Mouse (Mus musculus) midbrain, postnatal 0 days (tissue): ENCODE data around the gene Gapvd1. TPM values are rescaled to one million over a fixed set of nuclear protein-coding genes. Genes with fewer than 3 reads are reported as not detected.

Source experiments
- ATAC-seq: fragments of 200-750 bp; cut with Nextera tagmentation; 2 replicates; pipeline ENCODE4 v1.8.0; 2017; ENCODE audit warnings: moderate number of reproducible peaks, mild to moderate bottlenecking, moderate TSS enrichment, moderate library complexity; ENCODE audit not compliant: low FRiP score
- DNase-seq: peaks from one replicate; pipeline ENCODE4 v3.0.0-alpha.2; 2015; ENCODE audit warnings: low spot score
- H3K27ac ChIP-seq: fragments of 300-500 bp; sonication (generic); 2 replicates; pipeline ENCODE4 v1.5.1; 2014; ENCODE audit warnings: low read depth, mild to moderate bottlenecking, low read length, mixed read lengths
- H3K27me3 ChIP-seq: fragments of 300-500 bp; sonication (generic); 2 replicates; pipeline ENCODE4 v1.6.1; 2014; ENCODE audit warnings: low read length, control low read depth, mixed read lengths; ENCODE audit not compliant: insufficient read depth
- H3K36me3 ChIP-seq: fragments of 300-500 bp; sonication (generic); 2 replicates; pipeline ENCODE4 v1.6.1; 2014; ENCODE audit warnings: low read length, control low read depth, mixed read lengths; ENCODE audit not compliant: insufficient read depth
- H3K4me1 ChIP-seq: fragments of 300-500 bp; sonication (generic); 2 replicates; pipeline ENCODE4 v1.6.1; 2014; ENCODE audit warnings: mild to moderate bottlenecking, control low read depth, antibody characterized with exemption, low read length, mixed read lengths; ENCODE audit not compliant: insufficient read depth
- H3K4me2 ChIP-seq: fragments of 300-500 bp; sonication (generic); 2 replicates; pipeline ENCODE4 v1.6.1; 2014; ENCODE audit warnings: low read depth, mild to moderate bottlenecking, low read length, mixed read lengths; ENCODE audit not compliant: poor library complexity, severe bottlenecking
- H3K4me3 ChIP-seq: fragments of 300-500 bp; sonication (generic); 2 replicates; pipeline ENCODE4 v1.5.1; 2014; ENCODE audit warnings: low read depth, mild to moderate bottlenecking, low read length, moderate library complexity
- H3K9ac ChIP-seq: fragments of 300-500 bp; sonication (generic); replicated peaks from 2 replicates; pipeline ENCODE4 v1.6.1; 2014; ENCODE audit warnings: mild to moderate bottlenecking, low read length, moderate library complexity, mixed read lengths; ENCODE audit not compliant: poor library complexity, severe bottlenecking
- H3K9me3 ChIP-seq: fragments of 300-500 bp; sonication (generic); 2 replicates; pipeline ENCODE4 v1.6.1; 2016; ENCODE audit warnings: low read length, control low read depth
- CTCF ChIP-seq: IDR thresholded peaks from 2 replicates; pipeline ENCODE4 v1.5.1; 2016; ENCODE audit warnings: antibody characterized with exemption, mild to moderate bottlenecking
- WGBS: fragments of 180-500 bp; shearing (Covaris S2); extraction: QIAGEN DNeasy Blood & Tissue Kit; methylation state at CpG from one replicate; pipeline ENCODE4 v1.1.7; 2014; 5-methylcytosine and 5-hydroxymethylcytosine counted together
- polyA plus RNA-seq: library from polyadenylated mRNA; unstranded; fragments of >200 nt; fragmentation: Nextera tagmentation; extraction: Ambion mirVana; gene quantifications from 2 replicates; pipeline ENCODE4 v1.2.1, GENCODE M21; 2015
- total RNA-seq: library from RNA; depleted of rRNA; stranded (reverse); fragments of >200 nt; gene quantifications from 2 replicates; pipeline ENCODE4 v1.2.3, GENCODE M21; 2014

Gapvd1 gene
- total and polyA plus RNA-seq, 2 experiments from 2014 or later: 87.9 to 89.2 TPM

DNA sequence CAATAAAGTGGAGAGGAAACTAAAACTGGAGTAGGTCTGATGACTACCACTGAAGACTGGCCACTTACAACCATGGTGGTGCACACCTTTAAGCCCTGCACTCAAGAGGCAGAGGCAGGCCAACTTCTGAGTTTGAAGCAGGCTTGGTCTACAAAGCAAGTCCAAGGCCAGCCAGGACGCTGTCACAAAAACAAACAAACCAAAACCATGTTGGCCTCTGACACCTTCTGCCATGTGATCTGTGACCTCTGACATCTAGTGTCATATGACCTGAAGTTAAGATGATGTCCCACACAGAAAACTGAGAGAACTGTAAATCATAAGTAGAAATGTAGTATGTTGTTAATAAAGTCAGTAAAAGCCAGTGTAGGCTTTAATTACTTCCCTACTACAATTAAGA is 17.1 kb downstream of the Gapvd1 start:
- Histone ChIP-seq H3K27ac (no peak overlapping the region), H3K4me2 (no peak overlapping the region), H3K27me3 (no peaks in the 10 kb centered on the region), H3K4me3 (no peak overlapping the region), H3K4me1 (no peaks in the 10 kb centered on the region), H3K9ac (no peak overlapping the region), H3K9me3 (no peaks in the 10 kb centered on the region), H3K36me3 (0 out of 2 replicates have a peak, but pooled peaks cover 4% of the 10 kb centered on the region)
- DNase-seq: no peak
- 81% methylated on average over 1 of the region's 1 CpGs for WGBS
- ATAC-seq: no peak
- TF ChIP-seq CTCF: no peak

GRCm38 (mm10) chr2:34736626-34737025 is 18.4 kb downstream of the Gapvd1 start:
- Histone ChIP-seq H3K27me3 (no peaks in the 10 kb centered on the region), H3K36me3 (no peaks in the 10 kb centered on the region), H3K4me1 (no peaks in the 10 kb centered on the region), H3K9ac (no peak overlapping the region), H3K4me2 (no peak overlapping the region), H3K9me3 (no peaks in the 10 kb centered on the region), H3K27ac (no peak overlapping the region), H3K4me3 (no peak overlapping the region)
- DNase-seq: no peak
- ATAC-seq: no peak
- no peak for TF ChIP-seq CTCF
- 74% methylated on average over 1 of the region's 1 CpGs for WGBS

GRCm38 (mm10) chr2:34727045-34727728 is 27.8 kb downstream of the Gapvd1 start:
- no peak for TF ChIP-seq CTCF
- DNase-seq (no peak), ATAC-seq (no peak)
- Histone ChIP-seq H3K36me3 (peaks cover 26% of the 10 kb centered on the region), H3K27me3 (no peaks in the 10 kb centered on the region), H3K4me3 (no peak overlapping the region), H3K4me1 (no peaks in the 10 kb centered on the region), H3K4me2 (no peak overlapping the region), H3K27ac (no peak overlapping the region), H3K9me3 (no peaks in the 10 kb centered on the region), H3K9ac (no peak overlapping the region)
- 93% methylated on average over 8 of the region's 8 CpGs for WGBS

DNA sequence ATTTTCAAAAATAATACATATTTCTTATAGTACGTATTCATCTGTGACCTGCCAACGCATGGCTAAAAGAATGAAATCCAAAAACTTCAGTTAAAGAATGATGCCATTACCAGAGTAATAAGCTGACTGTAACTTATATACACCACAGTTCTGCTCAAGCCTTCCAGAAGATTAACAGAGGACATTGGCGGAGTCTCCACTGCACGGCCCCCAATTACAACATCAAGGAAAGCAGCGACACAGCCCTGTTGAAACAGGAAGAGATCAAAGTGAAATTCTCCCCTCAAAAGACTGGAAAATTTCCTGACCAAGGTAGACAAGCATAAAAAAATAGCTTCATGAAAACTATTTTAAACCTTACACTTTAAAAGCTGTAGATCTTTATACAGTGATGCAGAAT is 29.8 kb downstream of the Gapvd1 start:
- peaks cover 32% of the 10 kb centered on the region for H3K36me3 ChIP-seq
- 93% methylated on average over 5 of the region's 5 CpGs for WGBS

DNA sequence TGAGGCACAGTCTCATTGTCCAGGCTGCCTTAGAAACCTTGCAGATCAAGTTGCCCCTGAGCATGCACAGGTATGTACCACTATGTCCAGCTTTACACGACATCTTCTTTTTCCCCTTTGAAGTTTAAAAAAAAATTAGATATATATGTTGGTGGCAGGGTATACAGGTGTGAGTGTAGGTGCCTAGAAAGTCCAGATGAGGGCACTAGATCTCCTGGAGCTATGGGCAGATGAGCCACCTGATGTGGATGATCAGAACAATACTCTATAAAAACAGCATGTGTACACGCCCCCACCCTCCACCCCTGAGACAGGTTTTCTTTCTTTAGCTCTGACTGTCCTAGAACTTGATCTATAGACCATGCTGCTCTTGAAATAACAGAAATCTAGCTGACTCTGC is 36.8 kb downstream of the Gapvd1 start:
- 85% methylated on average over 2 of the region's 2 CpGs for WGBS
- no peaks in the 10 kb centered on the region for H3K27me3 ChIP-seq
- H3K27ac ChIP-seq: no peak overlapping the region
- H3K4me2 ChIP-seq: no peak overlapping the region
- no peaks in the 10 kb centered on the region for H3K4me1 ChIP-seq
- no peak overlapping the region for H3K4me3 ChIP-seq
- H3K9me3 ChIP-seq: no peaks in the 10 kb centered on the region
- no peak overlapping the region for H3K9ac ChIP-seq
- ATAC-seq (no peak), DNase-seq (no peak)
- peaks cover 40% of the 10 kb centered on the region for H3K36me3 ChIP-seq
- TF ChIP-seq CTCF: no peak; the same call in 1 of the 2 replicates

More for the DNA sequence above, 29.8 kb downstream of the Gapvd1 start:
- Histone ChIP-seq H3K27me3 (no peaks in the 10 kb centered on the region), H3K4me3 (no peak overlapping the region), H3K4me2 (no peak overlapping the region), H3K4me1 (no peaks in the 10 kb centered on the region), H3K9me3 (no peaks in the 10 kb centered on the region), H3K9ac (no peak overlapping the region), H3K27ac (no peak overlapping the region)
- ATAC-seq (no peak), DNase-seq (no peak)
- no peak for TF ChIP-seq CTCF

- Histone ChIP-seq H3K9ac (no peak overlapping the region), H3K36me3 (peaks cover 56% of the 10 kb centered on the region), H3K4me1 (no peaks in the 10 kb centered on the region), H3K4me2 (no peak overlapping the region), H3K9me3 (no peaks in the 10 kb centered on the region), H3K27ac (no peak overlapping the region), H3K27me3 (no peaks in the 10 kb centered on the region), H3K4me3 (no peak overlapping the region)
- ATAC-seq: no peak
- WGBS: 96% methylated on average over 6 of the region's 6 CpGs
- DNase-seq: no peak
- TF ChIP-seq CTCF: no peak
These were observed 43.1 kb downstream of the Gapvd1 start for GRCm38 (mm10) chr2:34711904-34712303.
